Mouse (Mus musculus) neural tube, embryonic 12.5 days (tissue): ENCODE data around the gene Rundc1. TPM values are rescaled to one million over a fixed set of nuclear protein-coding genes. Genes with fewer than 3 reads are reported as not detected.

Experiments
- microRNA-seq: library from miRNA; unstranded; fragments of <30 nt; microRNA quantifications from one replicate; pipeline ENCODE4, GENCODE M21; 2017
- polyA plus RNA-seq: library from polyadenylated mRNA; unstranded; fragments of >200 nt; fragmentation: Nextera tagmentation; extraction: Ambion mirVana; gene quantifications from 2 replicates; pipeline ENCODE4 v1.2.1, GENCODE M21; 2016

Rundc1 gene
- polyA plus RNA-seq, 1 experiment from 2014 or later, result 29.0 TPM

Small RNA genes within 50 kb of the gene (microRNA-seq; reads per million reads assigned to microRNA genes)
- gene Mir6929, result not detected

Other genes starting within 250 kb of the Rundc1 start
- 0.29 and 0.37 TPM in 2 replicates for gene Ccr10, start 249.6 kb upstream of the Rundc1 start, polyA plus RNA-seq
- gene Ezh1, start 198.6 kb upstream of the Rundc1 start, polyA plus RNA-seq, result 14.1 and 14.3 TPM in 2 replicates
- 73.4 and 79.4 TPM in 2 replicates for gene Ramp2, start 179.1 kb upstream of the Rundc1 start, polyA plus RNA-seq
- 101 and 103 TPM in 2 replicates for gene Vps25, start 171.4 kb upstream of the Rundc1 start, polyA plus RNA-seq
- 6.2 and 7.5 TPM in 2 replicates for gene Wnk4, start 164.5 kb upstream of the Rundc1 start, polyA plus RNA-seq
- 1.1 and 1.3 TPM in 2 replicates for gene Cntd1, start 146.1 kb upstream of the Rundc1 start, polyA plus RNA-seq
- gene Coa3, start 146.0 kb upstream of the Rundc1 start, polyA plus RNA-seq, result 201 and 213 TPM in 2 replicates
- 168 and 174 TPM in 2 replicates for gene Becn1, start 122.8 kb upstream of the Rundc1 start, polyA plus RNA-seq
- gene Psme3, start 108.9 kb upstream of the Rundc1 start, polyA plus RNA-seq, result 155 and 168 TPM in 2 replicates
- gene Aoc2, start 100.0 kb upstream of the Rundc1 start, polyA plus RNA-seq, result 2.5 and 3.0 TPM in 2 replicates
- not detected in 2 replicates for gene Aoc3, start 94.5 kb upstream of the Rundc1 start, polyA plus RNA-seq
- gene G6pc, start 57.5 kb upstream of the Rundc1 start, polyA plus RNA-seq, result not detected in 2 replicates
- 85.3 and 86.4 TPM in 2 replicates for gene Aarsd1, start 7.5 kb upstream of the Rundc1 start, polyA plus RNA-seq
- 6.7 and 10.0 TPM in 2 replicates for gene Gm27029, start 289 bp upstream of the Rundc1 start, polyA plus RNA-seq
- 3.2 and 4.4 TPM in 2 replicates for gene Ptges3l, start 248 bp downstream of the Rundc1 start, polyA plus RNA-seq
- gene Rpl27, start 17.2 kb downstream of the Rundc1 start, polyA plus RNA-seq, result 327 and 346 TPM in 2 replicates
- 3.4 and 4.3 TPM in 2 replicates for gene Ifi35, start 23.3 kb downstream of the Rundc1 start, polyA plus RNA-seq
- 84.0 and 99.7 TPM in 2 replicates for gene Rnd2, start 39.9 kb downstream of the Rundc1 start, polyA plus RNA-seq
- 71.6 and 75.1 TPM in 2 replicates for gene Vat1, start 41.1 kb downstream of the Rundc1 start, polyA plus RNA-seq
- 10.0 TPM in 2 replicates for gene Brca1, start 126.9 kb downstream of the Rundc1 start, polyA plus RNA-seq
- gene Nbr1, start 127.1 kb downstream of the Rundc1 start, polyA plus RNA-seq, result 116 and 123 TPM in 2 replicates
- 2.8 TPM in 2 replicates for gene Tmem106a, start 157.2 kb downstream of the Rundc1 start, polyA plus RNA-seq
- not detected in 2 replicates for gene Gm11634, start 174.2 kb downstream of the Rundc1 start, polyA plus RNA-seq
- 28.3 and 35.0 TPM in 2 replicates for gene Rdm1, start 202.1 kb downstream of the Rundc1 start, polyA plus RNA-seq
- 23.1 and 24.7 TPM in 2 replicates for gene Arl4d, start 240.5 kb downstream of the Rundc1 start, polyA plus RNA-seq